Mouse (Mus musculus) liver, adult 2 months (tissue): Measurements from ENCODE around the gene Timp1.

Source experiments
- CTCF ChIP-seq: fragments of 200-500 bp; IDR thresholded peaks from 2 replicates; pipeline ENCODE4 v1.5.1; 2011; ENCODE audit warnings: low read depth, low read length, control low read depth
- POLR2A ChIP-seq: fragments of 200-500 bp; IDR thresholded peaks from 2 replicates; pipeline ENCODE4 v1.6.1; 2011; ENCODE audit warnings: low read length, control low read depth; ENCODE audit not compliant: insufficient read depth; ENCODE audit errors: extremely low read depth

DNA sequence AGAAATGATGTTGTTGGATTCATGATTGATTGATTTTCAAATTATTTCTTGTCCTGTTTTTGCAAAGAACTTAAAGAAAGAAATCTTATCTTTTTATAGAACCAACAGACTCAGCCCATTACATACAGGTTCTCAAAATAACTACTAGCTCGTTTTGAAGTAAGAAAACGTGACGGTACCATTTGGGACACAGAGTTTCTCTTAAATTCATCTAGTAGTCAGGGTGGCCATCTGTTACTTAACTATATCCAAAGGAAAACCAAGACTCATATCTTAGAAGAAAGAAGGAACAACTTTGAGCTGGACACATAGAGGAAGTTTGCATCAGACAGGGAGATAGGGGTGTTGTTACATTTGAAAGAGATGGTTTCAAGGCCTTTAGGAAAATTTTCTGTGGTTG, 22.7 kb upstream of the Timp1 start:
- TF ChIP-seq CTCF: no peak
- TF ChIP-seq POLR2A: no peak
